Mouse (Mus musculus): ENCODE results near the gene Srl. TPM values are rescaled to one million over a fixed set of nuclear protein-coding genes. Genes with fewer than 3 reads are reported as not detected.

Srl gene
- polyA plus RNA-seq, 1 experiment, result 0.53 TPM

GRCm38 (mm10) chr16:4544845-4545244, 3.2 kb upstream of the Srl start:
- Histone ChIP-seq H3K36me3 (ENCODE audit: control insufficient read depth, insufficient read depth, low read length) (peaks cover 14% of the 10 kb centered on the region), H3K27ac (ENCODE audit: insufficient read depth, low read length) (no peak overlapping the region), H3K4me1 (ENCODE audit: control insufficient read depth, insufficient read depth, insufficient read length) (no peaks in the 10 kb centered on the region; the same call in 1 of the 2 replicates), H3K27me3 (ENCODE audit: control insufficient read depth, insufficient read depth, low read length) (no peaks in the 10 kb centered on the region), H3K4me3 (ENCODE audit: extremely low read depth, insufficient read depth, insufficient read length) (no peak overlapping the region)
- DNase-seq (ENCODE audit: low read depth in 1 of 2, low spot score in 2 of 2), result no peak
- no peak for TF ChIP-seq CTCF (IDR thresholded peaks at IDR 0.05; ENCODE audit: extremely low read depth, insufficient read depth, insufficient read length, insufficient replicate concordance)
- no peak for TF ChIP-seq POLR2A (IDR thresholded peaks at IDR 0.05; ENCODE audit: low read depth, low read length)
- 83% methylated on average over 9 of the region's 9 CpGs for WGBS

GRCm38 (mm10) chr16:4543266-4543665, 1.6 kb upstream of the Srl start:
- TF ChIP-seq POLR2A (IDR thresholded peaks at IDR 0.05; ENCODE audit: low read depth, low read length) (no peak), CTCF (IDR thresholded peaks at IDR 0.05; ENCODE audit: extremely low read depth, insufficient read depth, insufficient read length, insufficient replicate concordance) (no peak)
- Histone ChIP-seq H3K4me3 (ENCODE audit: extremely low read depth, insufficient read depth, insufficient read length) (no peak overlapping the region), H3K36me3 (ENCODE audit: control insufficient read depth, insufficient read depth, low read length) (peaks cover 9% of the 10 kb centered on the region), H3K27me3 (ENCODE audit: control insufficient read depth, insufficient read depth, low read length) (no peaks in the 10 kb centered on the region), H3K27ac (ENCODE audit: insufficient read depth, low read length) (no peak overlapping the region), H3K4me1 (ENCODE audit: control insufficient read depth, insufficient read depth, insufficient read length) (no peaks in the 10 kb centered on the region; the same call in 1 of the 2 replicates)
- WGBS, result 77% methylated on average over 3 of the region's 3 CpGs
- DNase-seq (ENCODE audit: low read depth in 1 of 2, low spot score in 2 of 2), result no peak

DNA sequence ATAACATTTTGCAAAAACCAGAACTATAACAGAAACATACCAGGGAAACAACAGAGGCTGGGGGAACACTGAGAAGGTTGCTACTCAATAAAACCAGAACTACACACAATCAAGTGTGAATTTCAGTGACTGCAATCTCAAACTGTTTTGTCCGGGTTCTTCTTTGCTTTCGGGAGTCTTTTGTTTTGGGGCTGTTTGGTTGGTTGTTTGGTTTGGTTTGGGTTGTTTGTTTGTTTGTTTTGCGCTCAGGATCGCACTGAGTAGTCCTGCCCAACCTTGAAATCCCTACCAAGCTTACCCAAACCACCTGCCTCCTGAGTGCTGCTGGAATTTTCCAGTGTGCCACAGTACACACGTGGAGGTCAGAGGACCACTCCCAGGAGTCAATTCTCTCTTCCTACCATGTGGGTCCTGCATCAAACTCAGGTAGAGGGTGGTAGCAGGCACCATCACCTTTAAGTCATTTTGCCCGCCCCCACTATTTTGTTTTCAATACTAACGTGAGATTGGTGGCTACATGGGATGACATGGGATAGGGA, 689 bp upstream of the Srl start:
- WGBS, result 54% methylated on average over 7 of the region's 7 CpGs
- TF ChIP-seq CTCF (IDR thresholded peaks at IDR 0.05; ENCODE audit: extremely low read depth, insufficient read depth, insufficient read length, insufficient replicate concordance) (no peak), POLR2A (IDR thresholded peaks at IDR 0.05; ENCODE audit: low read depth, low read length) (no peak)
- peaks cover 7% of the 10 kb centered on the region for H3K36me3 ChIP-seq (ENCODE audit: control insufficient read depth, insufficient read depth, low read length)
- H3K4me1 ChIP-seq (ENCODE audit: control insufficient read depth, insufficient read depth, insufficient read length), result peaks cover 4% of the 10 kb centered on the region; the same call in 1 of the 2 replicates
- no peaks in the 10 kb centered on the region for H3K27me3 ChIP-seq (ENCODE audit: control insufficient read depth, insufficient read depth, low read length)
- no peak overlapping the region for H3K4me3 ChIP-seq (ENCODE audit: extremely low read depth, insufficient read depth, insufficient read length)
- DNase-seq (ENCODE audit: low read depth in 1 of 2, low spot score in 2 of 2), result no peak
- H3K27ac ChIP-seq (ENCODE audit: insufficient read depth, low read length), result 0 out of 2 replicates have a peak overlapping the region, but pooled peaks have one; percentile 65

DNA sequence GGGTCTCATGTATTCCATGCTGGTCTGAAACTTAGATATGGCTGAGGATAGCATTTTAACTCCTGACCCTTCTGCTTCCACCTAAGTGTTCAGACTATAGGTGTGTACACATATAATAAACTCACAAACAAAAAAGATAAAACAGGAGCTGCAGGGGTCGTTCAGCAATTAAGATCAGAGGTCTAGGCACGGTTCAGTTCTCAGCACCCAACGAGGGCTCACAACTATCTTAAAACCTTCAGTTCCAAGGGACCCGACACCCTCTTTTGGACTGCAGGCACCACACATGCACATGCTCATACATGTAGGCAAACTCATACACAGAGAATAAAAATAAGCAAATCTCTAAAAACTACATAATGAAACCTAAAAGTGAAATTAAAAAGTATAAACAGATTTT, 583 bp downstream of the Srl start:
- H3K27ac ChIP-seq (ENCODE audit: insufficient read depth, low read length), result no peak overlapping the region
- H3K27me3 ChIP-seq (ENCODE audit: control insufficient read depth, insufficient read depth, low read length), result no peaks in the 10 kb centered on the region
- no peak overlapping the region for H3K4me3 ChIP-seq (ENCODE audit: extremely low read depth, insufficient read depth, insufficient read length)
- H3K4me1 ChIP-seq (ENCODE audit: control insufficient read depth, insufficient read depth, insufficient read length), result peaks cover 4% of the 10 kb centered on the region; the same call in 1 of the 2 replicates
- H3K36me3 ChIP-seq (ENCODE audit: control insufficient read depth, insufficient read depth, low read length), result peaks cover 7% of the 10 kb centered on the region
- 64% methylated on average over 4 of the region's 4 CpGs for WGBS
- TF ChIP-seq CTCF (IDR thresholded peaks at IDR 0.05; ENCODE audit: extremely low read depth, insufficient read depth, insufficient read length, insufficient replicate concordance) (no peak), POLR2A (IDR thresholded peaks at IDR 0.05; ENCODE audit: low read depth, low read length) (no peak)
- no peak for DNase-seq (ENCODE audit: low read depth in 1 of 2, low spot score in 2 of 2)

- H3K4me1 ChIP-seq (ENCODE audit: control insufficient read depth, insufficient read depth, insufficient read length), result peaks cover 4% of the 10 kb centered on the region; the same call in 1 of the 2 replicates
- H3K36me3 ChIP-seq (ENCODE audit: control insufficient read depth, insufficient read depth, low read length), result peaks cover 2% of the 10 kb centered on the region; the same call in 1 of the 2 replicates
- no peak overlapping the region for H3K27ac ChIP-seq (ENCODE audit: insufficient read depth, low read length)
- H3K4me3 ChIP-seq (ENCODE audit: extremely low read depth, insufficient read depth, insufficient read length), result no peak overlapping the region
- no peak for DNase-seq (ENCODE audit: low read depth in 1 of 2, low spot score in 2 of 2)
- WGBS, result 94% methylated on average over 12 of the region's 12 CpGs
- TF ChIP-seq CTCF (IDR thresholded peaks at IDR 0.05; ENCODE audit: extremely low read depth, insufficient read depth, insufficient read length, insufficient replicate concordance) (no peak), POLR2A (IDR thresholded peaks at IDR 0.05; ENCODE audit: low read depth, low read length) (no peak)
- no peaks in the 10 kb centered on the region for H3K27me3 ChIP-seq (ENCODE audit: control insufficient read depth, insufficient read depth, low read length)
These were observed 1.4 kb downstream of the Srl start for GRCm38 (mm10) chr16:4540064-4540775.

- WGBS, result 66% methylated on average over 4 of the region's 4 CpGs
- peaks cover 4% of the 10 kb centered on the region; the same call in 1 of the 2 replicates for H3K4me1 ChIP-seq (ENCODE audit: control insufficient read depth, insufficient read depth, insufficient read length)
These were observed 2.1 kb downstream of the Srl start for GRCm38 (mm10) chr16:4539521-4539920.

More at GRCm38 (mm10) chr16:4539521-4539920, 2.1 kb downstream of the Srl start:
- TF ChIP-seq CTCF (IDR thresholded peaks at IDR 0.05; ENCODE audit: extremely low read depth, insufficient read depth, insufficient read length, insufficient replicate concordance), result no peak
- TF ChIP-seq POLR2A (IDR thresholded peaks at IDR 0.05; ENCODE audit: low read depth, low read length), result no peak
- Histone ChIP-seq H3K27ac (ENCODE audit: insufficient read depth, low read length) (no peak overlapping the region), H3K27me3 (ENCODE audit: control insufficient read depth, insufficient read depth, low read length) (no peaks in the 10 kb centered on the region), H3K4me3 (ENCODE audit: extremely low read depth, insufficient read depth, insufficient read length) (no peak overlapping the region), H3K36me3 (ENCODE audit: control insufficient read depth, insufficient read depth, low read length) (no peaks in the 10 kb centered on the region)
- no peak for DNase-seq (ENCODE audit: low read depth in 1 of 2, low spot score in 2 of 2)
